Mouse (Mus musculus): Measurements from ENCODE around the gene Adgrb2.

DNA sequence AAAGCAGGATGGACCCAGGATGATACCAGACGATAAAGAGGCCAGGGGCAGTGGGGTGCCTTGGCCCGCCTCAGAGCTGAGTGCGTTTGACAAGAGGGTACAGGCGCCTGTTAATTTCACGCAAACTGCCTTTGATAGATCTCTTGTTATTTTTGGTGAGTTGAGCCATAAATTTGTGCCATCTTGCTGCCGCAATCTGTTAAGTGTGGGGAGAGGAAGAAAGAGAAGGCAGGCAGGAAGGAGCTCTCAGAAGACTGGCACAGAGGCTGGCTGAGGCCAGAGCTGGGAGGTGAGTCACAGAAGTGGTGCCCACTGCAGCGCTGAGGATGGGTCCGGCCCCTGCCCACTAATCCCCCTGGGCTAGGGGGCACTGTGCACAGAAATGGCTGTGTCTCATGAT is 10.6 kb downstream of the Adgrb2 start:
- TF ChIP-seq POLR2A (IDR thresholded peaks at IDR 0.05; ENCODE audit: extremely low read depth, insufficient read depth, low read length) (no peak), CTCF (IDR thresholded peaks at IDR 0.05; ENCODE audit: extremely low read depth, insufficient read depth, low read length) (no peak)

Measured in cortical plate, adult 2 months (tissue).